Mouse (Mus musculus): ENCODE measurements around the gene Creb3l4. TPM values are rescaled to one million over a fixed set of nuclear protein-coding genes. Genes with fewer than 3 reads are reported as not detected.

The Creb3l4 gene
- total and polyA plus RNA-seq, 3 experiments = 0.21 to 0.89 (median 0.59) TPM

GRCm38 (mm10) chr3:90222455-90222854, 20.9 kb downstream of the Creb3l4 start:
- Histone ChIP-seq H3K4me2 (ENCODE audit: insufficient read depth, low read depth, poor library complexity, severe bottlenecking) (no peak overlapping the region), H3K36me3 (replicated peaks in 1 of 2; ENCODE audit: control insufficient read depth in 1 of 2, insufficient read depth in 1 of 2, low read length in 1 of 2) (no peaks in the 10 kb centered on the region), H3K4me1 (ENCODE audit: control insufficient read depth in 1 of 2, insufficient read depth in 2 of 2) (peaks cover 10 to 35% of the 10 kb centered on the region in 2 experiments; a peak in 3 of 4 replicates), H3K9me3 (replicated peaks; ENCODE audit: low read length) (no peaks in the 10 kb centered on the region), H3K79me2 (replicated peaks; ENCODE audit: control insufficient read depth, extremely low read depth, insufficient read depth, poor library complexity, severe bottlenecking) (no peaks in the 10 kb centered on the region), H3K27me3 (replicated peaks) (no peaks in the 10 kb centered on the region), H3K27ac (ENCODE audit: insufficient read depth, low read depth) (no peak overlapping the region), H3K9ac (ENCODE audit: insufficient read depth, low read depth) (no peak overlapping the region), H3K4me3 (replicated peaks in 1 of 3; ENCODE audit: low read depth in 2 of 3, low read length in 2 of 3, poor library complexity in 1 of 3) (no peak overlapping the region)
- DNase-seq (ENCODE audit: extremely low read depth) = no peak
- in situ Hi-C loops (cut with MboI; ENCODE audit: low pct_ligation_motif_present, low pct_unique_long_range_greater_than_20kb, low sequenced_read_pairs) = loop anchor here (5.0 kb wide), 1 partner anchor 150 kb away; no protein-coding TSS in a partner anchor
- TF ChIP-seq ZMIZ1 (IDR thresholded peaks at IDR 0.05; ENCODE audit: low read depth, low read length) (no peak), MAFK (IDR thresholded peaks at IDR 0.05; ENCODE audit: insufficient replicate concordance, low read length) (peak; percentile 50; the same call in 1 of the 2 replicates)
- dilution Hi-C loops (cut with MboI; ENCODE audit: extremely low pct_ligation_motif_present, extremely low pct_unique_long_range_greater_than_20kb, low sequenced_read_pairs) = no loop called here

- TF ChIP-seq KAT2A (IDR thresholded peaks at IDR 0.05; ENCODE audit: insufficient replicate concordance, low read length) (no peak), MXI1 (IDR thresholded peaks at IDR 0.05; ENCODE audit: low read depth, low read length) (no peak), MEF2A (IDR thresholded peaks at IDR 0.05; ENCODE audit: borderline replicate concordance, low read depth, low read length) (no peak), E2F4 (IDR thresholded peaks at IDR 0.05; ENCODE audit: insufficient replicate concordance, low read depth, low read length) (no peak)
- no peaks in the 10 kb centered on the region for H3K36me3 ChIP-seq (replicated peaks in 1 of 2; ENCODE audit: control insufficient read depth in 1 of 2, insufficient read depth in 1 of 2, low read length in 1 of 2)
- no peaks in the 10 kb centered on the region for H3K79me2 ChIP-seq (replicated peaks; ENCODE audit: control insufficient read depth, extremely low read depth, insufficient read depth, poor library complexity, severe bottlenecking)
- H3K9me3 ChIP-seq (replicated peaks; ENCODE audit: low read length) = no peaks in the 10 kb centered on the region
- H3K27ac ChIP-seq (ENCODE audit: insufficient read depth, low read depth) = no peak overlapping the region
- peaks cover 10 to 35% of the 10 kb centered on the region in 2 experiments; a peak in 3 of 4 replicates for H3K4me1 ChIP-seq (ENCODE audit: control insufficient read depth in 1 of 2, insufficient read depth in 2 of 2)
- no peak overlapping the region for H3K4me3 ChIP-seq (replicated peaks in 1 of 3; ENCODE audit: low read depth in 2 of 3, low read length in 2 of 3, poor library complexity in 1 of 3)
- no peaks in the 10 kb centered on the region for H3K27me3 ChIP-seq (replicated peaks)
- dilution Hi-C loops (cut with MboI; ENCODE audit: extremely low pct_ligation_motif_present, extremely low pct_unique_long_range_greater_than_20kb, low sequenced_read_pairs) (no loop called here), in situ Hi-C loops (cut with MboI; ENCODE audit: low pct_ligation_motif_present, low pct_unique_long_range_greater_than_20kb, low sequenced_read_pairs) (loop anchor here (5.0 kb wide), 1 partner anchor 151 kb away; no protein-coding TSS in a partner anchor)
- no peak for DNase-seq (ENCODE audit: extremely low read depth)
- H3K9ac ChIP-seq (ENCODE audit: insufficient read depth, low read depth) = no peak overlapping the region
- no peak overlapping the region for H3K4me2 ChIP-seq (ENCODE audit: insufficient read depth, low read depth, poor library complexity, severe bottlenecking)
Observed at GRCm38 (mm10) chr3:90221123-90221522, 22.2 kb downstream of the Creb3l4 start.

DNA sequence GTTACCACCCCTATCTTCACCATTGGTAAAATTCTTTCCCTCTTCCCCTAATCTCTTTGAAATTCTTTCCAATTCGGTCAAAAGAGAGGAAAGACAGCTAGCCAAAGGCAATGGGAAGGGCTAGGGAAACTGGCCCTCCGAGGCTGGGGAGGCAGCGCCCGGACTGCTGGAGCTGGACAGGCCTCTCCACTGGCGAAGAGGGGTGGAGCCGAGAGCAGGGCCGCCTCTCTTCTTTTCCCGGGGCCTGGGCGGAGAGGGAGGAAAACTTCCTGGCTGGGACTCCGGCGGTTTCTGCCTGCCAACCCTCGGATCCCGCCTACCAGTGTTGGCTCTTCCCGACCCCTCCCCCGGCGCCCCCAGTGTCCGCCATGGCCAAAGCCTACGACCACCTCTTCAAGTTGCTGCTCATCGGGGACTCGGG, 22.8 kb downstream of the Creb3l4 start:
- Histone ChIP-seq H3K9ac (ENCODE audit: insufficient read depth, low read depth) (no peak overlapping the region), H3K36me3 (replicated peaks in 1 of 2; ENCODE audit: control insufficient read depth in 1 of 2, insufficient read depth in 1 of 2, low read length in 1 of 2) (no peaks in the 10 kb centered on the region), H3K4me2 (ENCODE audit: insufficient read depth, low read depth, poor library complexity, severe bottlenecking) (peak overlapping the region; percentile 48), H3K4me1 (ENCODE audit: control insufficient read depth in 1 of 2, insufficient read depth in 2 of 2) (peaks cover 6 to 29% of the 10 kb centered on the region in 2 experiments; a peak in 3 of 4 replicates), H3K79me2 (replicated peaks; ENCODE audit: control insufficient read depth, extremely low read depth, insufficient read depth, poor library complexity, severe bottlenecking) (no peaks in the 10 kb centered on the region), H3K27ac (ENCODE audit: insufficient read depth, low read depth) (no peak overlapping the region), H3K4me3 (replicated peaks in 1 of 3; ENCODE audit: low read depth in 2 of 3, low read length in 2 of 3, poor library complexity in 1 of 3) (no peak overlapping the region), H3K9me3 (replicated peaks; ENCODE audit: low read length) (no peaks in the 10 kb centered on the region), H3K27me3 (replicated peaks) (no peaks in the 10 kb centered on the region)
- no peak for TF ChIP-seq USF1 (IDR thresholded peaks at IDR 0.05; ENCODE audit: low read depth, low read length)
- no peak for TF ChIP-seq UBTF (IDR thresholded peaks at IDR 0.05; ENCODE audit: low read depth, low read length)
- TF ChIP-seq ZMIZ1 (IDR thresholded peaks at IDR 0.05; ENCODE audit: low read depth, low read length) = no peak
- TF ChIP-seq SMC3 (IDR thresholded peaks at IDR 0.05; ENCODE audit: low read depth, low read length) = no peak
- no peak for TF ChIP-seq ETS1 (conservative IDR thresholded peaks at IDR 0.05; ENCODE audit: low read depth, low read length)
- no peak for TF ChIP-seq MAFK (IDR thresholded peaks at IDR 0.05; ENCODE audit: insufficient replicate concordance, low read length)
- TF ChIP-seq ZKSCAN1 (IDR thresholded peaks at IDR 0.05; ENCODE audit: borderline replicate concordance, low read depth, low read length) = no peak
- TF ChIP-seq MAX (IDR thresholded peaks at IDR 0.05; ENCODE audit: low read length) = no peak
- no peak for TF ChIP-seq NRF1 (IDR thresholded peaks at IDR 0.05; ENCODE audit: low read depth, low read length)
- no peak for TF ChIP-seq JUN (IDR thresholded peaks at IDR 0.05; ENCODE audit: insufficient read depth, low read depth, low read length)
- TF ChIP-seq BHLHE40 (IDR thresholded peaks at IDR 0.05; ENCODE audit: low read depth, low read length) = no peak
- no peak for TF ChIP-seq USF2 (conservative IDR thresholded peaks at IDR 0.05; ENCODE audit: low read depth, low read length)
- no peak for TF ChIP-seq ZNF384 (IDR thresholded peaks at IDR 0.05; ENCODE audit: low read depth, low read length)
- no peak for TF ChIP-seq NELFE (IDR thresholded peaks at IDR 0.05; ENCODE audit: low read depth, low read length)
- TF ChIP-seq CHD2 (IDR thresholded peaks at IDR 0.05; ENCODE audit: low read length) = no peak
- no peak for TF ChIP-seq RCOR1 (conservative IDR thresholded peaks at IDR 0.05; ENCODE audit: low read depth, low read length)
- no peak for TF ChIP-seq MYC (IDR thresholded peaks at IDR 0.05; ENCODE audit: low read depth, low read length)
- no peak for TF ChIP-seq MEF2A (IDR thresholded peaks at IDR 0.05; ENCODE audit: borderline replicate concordance, low read depth, low read length)
- dilution Hi-C loops (cut with MboI; ENCODE audit: extremely low pct_ligation_motif_present, extremely low pct_unique_long_range_greater_than_20kb, low sequenced_read_pairs) (no loop called here), in situ Hi-C loops (cut with MboI; ENCODE audit: low pct_ligation_motif_present, low pct_unique_long_range_greater_than_20kb, low sequenced_read_pairs) (loop anchor here (5.0 kb wide), 1 partner anchor 152 kb away; no protein-coding TSS in a partner anchor)
- no peak for DNase-seq (ENCODE audit: extremely low read depth)
